Mouse (Mus musculus) spleen, adult 12 weeks (tissue): ENCODE data around the gene Ankrd22.

ENCODE experiments used
- DNase-seq: peaks from one replicate; pipeline ENCODE4 v3.0.0; 2022; ENCODE audit warnings: low spot score

Gene Ankrd22

GRCm38 (mm10) chr19:34180316-34180715, 14.5 kb upstream of the Ankrd22 start:
- no peak for DNase-seq

DNA sequence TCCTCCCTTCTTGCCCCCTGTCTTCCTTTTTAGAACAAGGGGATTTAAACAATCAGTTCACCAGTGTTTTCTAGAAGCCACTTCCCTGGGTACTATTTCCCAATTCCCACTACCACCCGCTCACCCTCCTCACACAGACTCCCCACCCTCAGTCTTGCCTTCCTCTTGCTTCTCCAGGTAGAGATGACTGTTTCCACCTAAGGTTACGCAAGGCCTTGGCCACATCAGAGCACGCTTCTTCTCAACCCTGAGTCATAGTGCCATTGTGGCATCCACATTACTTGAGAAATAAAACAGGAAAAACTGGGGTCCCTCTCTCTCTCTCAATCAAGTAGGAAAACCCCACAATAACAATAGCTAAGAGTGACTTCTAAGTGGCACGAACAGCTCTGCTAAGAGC, 13.3 kb upstream of the Ankrd22 start:
- no peak for DNase-seq

DNA sequence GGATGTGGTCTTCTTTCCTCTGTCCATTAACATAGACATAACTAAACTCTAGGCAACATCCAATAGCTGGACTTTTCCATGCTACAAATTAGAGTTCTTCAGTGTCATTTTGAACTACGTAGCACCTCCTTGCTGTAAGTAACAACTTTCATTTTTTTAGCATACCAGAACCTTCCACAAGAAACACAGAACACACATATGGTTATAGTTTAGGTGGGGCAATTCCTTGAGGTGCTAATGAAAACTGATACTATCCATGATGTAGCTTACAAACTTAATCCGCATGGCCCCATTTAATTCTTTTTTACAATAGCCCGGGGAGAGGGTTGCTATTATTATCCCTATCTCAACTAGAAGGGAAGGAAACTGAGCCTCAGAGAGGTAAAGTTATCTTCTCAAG, 8.2 kb upstream of the Ankrd22 start:
- DNase-seq = no peak

DNA sequence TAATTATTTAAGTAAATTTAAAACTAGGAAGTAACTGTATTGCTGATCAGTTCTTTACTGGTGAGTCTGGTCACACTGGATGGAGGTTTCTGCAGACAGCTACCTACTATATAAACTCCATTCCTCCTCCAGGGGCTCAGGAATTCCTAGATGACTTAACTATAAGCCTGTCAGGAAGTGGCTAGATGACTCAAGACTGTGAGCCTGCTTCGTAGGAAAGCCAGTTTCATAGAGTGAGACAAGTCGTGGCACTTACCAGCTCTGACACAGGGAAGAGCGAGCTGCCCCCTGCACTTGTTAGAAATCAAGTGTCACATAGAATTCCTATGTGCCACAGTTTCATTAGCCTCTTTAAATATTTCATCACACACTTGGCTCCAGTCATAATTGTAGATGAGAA, 5.3 kb upstream of the Ankrd22 start:
- no peak for DNase-seq

DNA sequence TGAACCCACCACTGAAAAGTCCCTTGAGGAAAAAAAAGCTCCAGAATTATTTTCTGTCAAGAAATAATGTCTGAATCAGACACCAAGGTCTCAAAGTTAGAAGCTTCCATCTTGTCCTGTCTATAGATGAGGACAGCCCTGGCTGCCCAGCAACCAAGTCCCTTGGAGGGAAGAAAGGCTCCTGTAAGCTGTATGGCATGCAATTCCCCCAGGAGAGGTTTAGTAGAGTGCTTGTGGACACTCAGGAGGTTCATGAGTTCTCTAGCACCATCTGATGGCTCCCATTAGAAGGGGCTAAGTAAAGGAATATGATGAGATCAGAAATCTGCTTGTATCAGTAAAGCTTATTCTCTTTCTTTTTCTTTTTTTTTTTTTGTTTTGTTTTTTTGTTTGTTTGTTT, 3.3 kb upstream of the Ankrd22 start:
- DNase-seq = no peak

GRCm38 (mm10) chr19:34167896-34168661, 2.2 kb upstream of the Ankrd22 start:
- no peak for DNase-seq

GRCm38 (mm10) chr19:34166386-34166785, 533 bp upstream of the Ankrd22 start:
- no peak for DNase-seq

GRCm38 (mm10) chr19:34162693-34163092, 3.2 kb downstream of the Ankrd22 start:
- DNase-seq = no peak

- no peak for DNase-seq
Measured at GRCm38 (mm10) chr19:34153263-34154144, 12.3 kb downstream of the Ankrd22 start.

- no peak for DNase-seq
Measured at GRCm38 (mm10) chr19:34151909-34152308, 13.9 kb downstream of the Ankrd22 start.

GRCm38 (mm10) chr19:34148421-34148820, 17.4 kb downstream of the Ankrd22 start:
- no peak for DNase-seq

- DNase-seq = no peak
Measured at GRCm38 (mm10) chr19:34139431-34140046, 26.3 kb downstream of the Ankrd22 start.

DNA sequence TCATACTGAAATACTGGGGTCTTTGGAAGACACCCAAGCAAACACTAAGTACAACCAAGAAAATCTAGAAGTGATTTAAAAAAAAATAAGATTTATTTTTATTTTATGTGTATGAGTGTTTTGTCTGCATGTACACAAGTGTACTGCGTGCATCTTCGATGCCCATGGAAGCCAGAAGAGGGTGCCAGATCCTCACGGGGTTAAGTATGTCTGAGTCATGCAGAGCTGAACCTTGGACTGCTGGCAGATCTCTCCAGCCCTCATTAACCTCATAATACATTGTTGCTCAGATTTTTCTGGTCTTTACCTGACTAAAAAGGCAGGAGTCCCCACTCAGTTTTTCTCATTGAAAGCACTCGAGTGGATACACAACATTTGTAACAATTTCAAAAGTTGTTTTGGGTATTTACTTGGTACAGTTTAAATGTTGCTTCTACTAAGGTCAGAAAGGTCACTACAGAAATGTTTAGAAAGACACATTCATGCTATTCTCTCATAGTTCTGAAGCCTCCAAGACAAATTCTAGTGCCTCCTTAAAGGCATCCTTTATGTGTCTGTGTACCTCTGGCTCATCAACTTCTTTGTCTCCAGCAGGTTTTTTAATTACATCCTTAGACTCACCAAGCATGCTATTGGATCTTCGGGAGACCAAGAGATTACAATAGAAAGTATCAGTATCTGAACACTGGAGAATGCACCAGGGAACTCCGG, 27.0 kb downstream of the Ankrd22 start:
- no peak for DNase-seq

GRCm38 (mm10) chr19:34120107-34120731, 45.6 kb downstream of the Ankrd22 start:
- no peak for DNase-seq

- DNase-seq = no peak
Measured at GRCm38 (mm10) chr19:34119653-34120052, 46.2 kb downstream of the Ankrd22 start.

DNA sequence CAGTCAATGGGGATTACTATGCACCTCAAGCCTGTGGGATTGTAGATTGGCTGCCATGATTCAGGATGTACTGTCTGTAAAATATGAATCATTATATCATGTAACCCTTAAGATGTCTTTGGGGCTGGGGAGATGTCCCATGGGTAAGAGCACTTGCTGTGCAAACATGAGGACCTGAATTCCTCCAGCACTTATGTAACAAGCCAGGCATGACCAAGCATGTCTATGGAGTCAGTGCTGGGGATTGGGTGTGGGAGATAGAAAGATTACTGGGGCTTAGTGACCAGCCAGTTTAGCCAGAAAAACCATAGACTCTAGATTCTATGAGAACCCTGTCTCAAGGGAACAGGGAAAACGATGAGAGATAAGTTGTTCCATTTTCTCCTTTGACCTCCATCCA, 46.8 kb downstream of the Ankrd22 start:
- DNase-seq = no peak

DNA sequence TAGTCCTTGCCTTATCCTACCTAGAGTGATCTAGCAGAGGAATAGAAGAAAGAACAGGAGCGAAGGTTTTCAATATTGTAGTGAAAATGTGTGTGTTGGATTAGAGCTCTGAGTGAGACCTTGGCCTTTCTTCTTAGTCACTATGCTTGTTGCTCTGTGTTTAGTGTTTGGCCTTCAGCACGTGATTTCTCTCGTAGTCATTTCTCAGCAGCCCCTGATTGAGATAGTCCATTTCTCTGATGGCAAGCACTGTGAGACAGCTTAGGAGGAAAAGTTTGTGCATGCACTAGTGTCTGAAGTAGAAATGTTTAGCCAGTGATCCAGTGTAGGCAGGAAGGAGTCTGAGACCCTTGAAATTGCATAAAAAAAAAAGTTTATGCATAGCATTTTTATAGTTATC, 61.0 kb downstream of the Ankrd22 start:
- no peak for DNase-seq

- no peak for DNase-seq
Measured at GRCm38 (mm10) chr19:34101888-34102287, 64.0 kb downstream of the Ankrd22 start.

- no peak for DNase-seq
Measured at GRCm38 (mm10) chr19:34100633-34101032, 65.2 kb downstream of the Ankrd22 start, which contains the start of gene Lipm. Gene Lipm (plus strand): TSS chr19:34100933.

DNA sequence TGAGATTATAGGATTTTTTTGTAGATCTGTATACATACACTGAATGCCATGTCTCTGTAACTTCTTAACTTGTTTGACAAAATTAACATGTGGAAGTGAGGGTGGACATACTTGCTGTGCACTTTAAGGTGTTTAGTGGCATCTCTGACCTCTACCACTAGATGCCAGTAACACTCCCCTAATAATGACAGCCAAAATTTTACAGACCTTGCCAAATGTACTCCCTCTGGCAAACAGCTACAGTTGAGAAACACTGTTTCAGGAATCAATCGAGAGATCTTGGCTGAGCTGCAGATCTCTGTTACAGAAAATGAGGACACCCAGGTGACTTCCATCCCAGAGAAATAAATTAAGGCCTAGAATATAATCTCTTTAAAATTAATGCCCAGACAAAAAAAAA, 69.6 kb downstream of the Ankrd22 start:
- DNase-seq = no peak

DNA sequence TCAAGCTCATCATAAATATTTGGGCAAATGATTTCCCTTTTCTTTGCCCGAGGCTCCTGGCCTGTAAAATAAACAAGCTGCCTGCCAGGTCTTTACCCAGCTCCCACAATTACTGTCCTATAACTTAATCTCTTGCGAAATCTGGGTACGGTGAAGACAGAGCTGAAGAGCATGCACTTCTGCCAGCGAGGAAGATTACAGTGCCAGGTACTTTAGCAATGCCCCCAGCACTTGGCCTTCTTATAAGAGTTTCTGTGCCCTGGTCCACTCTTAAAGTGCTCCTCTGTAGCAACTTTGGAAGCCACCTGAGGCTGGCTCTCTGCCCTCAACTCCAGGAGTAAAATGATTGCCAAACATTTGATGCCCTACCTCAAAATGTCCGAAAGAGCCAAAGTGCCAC, 70.5 kb downstream of the Ankrd22 start:
- DNase-seq = no peak
